Mouse (Mus musculus) layer of hippocampus, postnatal 14 days (tissue): ENCODE measurements around the gene Ikzf4. TPM values are rescaled to one million over a fixed set of nuclear protein-coding genes. Genes with fewer than 3 reads are reported as not detected.
"Not testable (repeated sequence)": the region's sequence is repeated elsewhere in the genome, so short reads cannot be mapped to it uniquely, and the experiment has no call there.

Experiments
- DNase-seq, 2 experiments: peaks; one replicate each; pipeline ENCODE4 v3.0.0; 2021 to 2022; ENCODE audit warnings: low spot score in 2 of 2, mixed read lengths in 1 of 2
- total RNA-seq, 2 experiments: library from RNA; stranded (reverse); gene quantifications; 2 replicates each; pipeline ENCODE4 v1.2.3; 2021

The Ikzf4 gene
- total RNA-seq, 2 experiments from 2014 or later = 12.9 to 13.7 TPM

GRCm38 (mm10) chr10:128613820-128614219 lies 32.0 kb downstream of the Ikzf4 start:
- not testable (repeated sequence) for DNase-seq

- no peak for DNase-seq
These were observed 32.7 kb downstream of the Ikzf4 start for GRCm38 (mm10) chr10:128613154-128613440.

GRCm38 (mm10) chr10:128612433-128613153 lies 33.2 kb downstream of the Ikzf4 start:
- DNase-seq = peak; percentile 74 to 86

GRCm38 (mm10) chr10:128606483-128606882 lies 39.3 kb downstream of the Ikzf4 start:
- no peak for DNase-seq

- DNase-seq = no peak
These were observed 43.2 kb downstream of the Ikzf4 start for GRCm38 (mm10) chr10:128602470-128603128.

GRCm38 (mm10) chr10:128601499-128601898 lies 44.3 kb downstream of the Ikzf4 start:
- DNase-seq = no peak

- no peak for DNase-seq
These were observed 47.3 kb downstream of the Ikzf4 start for GRCm38 (mm10) chr10:128598476-128598875.

GRCm38 (mm10) chr10:128592797-128593196 lies 53.0 kb downstream of the Ikzf4 start:
- DNase-seq = no peak

GRCm38 (mm10) chr10:128591436-128591835 lies 54.4 kb downstream of the Ikzf4 start:
- DNase-seq = no peak

- peak; percentile 26 to 33 for DNase-seq
These were observed 55.5 kb downstream of the Ikzf4 start for GRCm38 (mm10) chr10:128590193-128590690.

- no peak for DNase-seq
These were observed 56.2 kb downstream of the Ikzf4 start, which contains the start of gene Erbb3 for GRCm38 (mm10) chr10:128589464-128590192. Gene Erbb3, minus strand, starts transcription at chr10:128589652.

GRCm38 (mm10) chr10:128588775-128589463 lies 56.9 kb downstream of the Ikzf4 start:
- DNase-seq = no peak

- DNase-seq = no peak
These were observed 57.7 kb downstream of the Ikzf4 start for GRCm38 (mm10) chr10:128588136-128588535.

- DNase-seq = no peak
These were observed 58.1 kb downstream of the Ikzf4 start for GRCm38 (mm10) chr10:128587697-128588096.

GRCm38 (mm10) chr10:128587120-128587519 lies 58.7 kb downstream of the Ikzf4 start:
- no peak for DNase-seq

- no peak for DNase-seq
These were observed 59.2 kb downstream of the Ikzf4 start for GRCm38 (mm10) chr10:128586546-128586945.

- DNase-seq = no peak
These were observed 61.4 kb downstream of the Ikzf4 start for GRCm38 (mm10) chr10:128584386-128584785.

GRCm38 (mm10) chr10:128583644-128584043 lies 62.1 kb downstream of the Ikzf4 start:
- DNase-seq = no peak
